Mouse (Mus musculus) lung, postnatal 0 days (tissue): ENCODE measurements around the gene Cd9. TPM values are rescaled to one million over a fixed set of nuclear protein-coding genes. Genes with fewer than 3 reads are reported as not detected.

ENCODE experiments used
- ATAC-seq: fragments of 200-750 bp; cut with Nextera tagmentation; 2 replicates; pipeline ENCODE4 v1.8.0; 2017; ENCODE audit warnings: moderate library complexity
- DNase-seq: peaks from one replicate; pipeline ENCODE4 v3.0.0-alpha.2; 2016; ENCODE audit warnings: low spot score
- H3K27ac ChIP-seq: fragments of 300-500 bp; sonication (generic); 2 replicates; pipeline ENCODE4 v1.5.1; 2014; ENCODE audit warnings: antibody characterized with exemption, mild to moderate bottlenecking, low read length, mixed read lengths
- H3K27me3 ChIP-seq: fragments of 300-500 bp; sonication (generic); replicated peaks from 2 replicates; pipeline ENCODE4 v1.6.1; 2014; ENCODE audit warnings: low read length, mixed read lengths; ENCODE audit not compliant: insufficient read depth
- H3K36me3 ChIP-seq: fragments of 300-500 bp; sonication (generic); 2 replicates; pipeline ENCODE4 v1.6.1; 2014; ENCODE audit warnings: low read length, mixed read lengths; ENCODE audit not compliant: insufficient read depth
- H3K4me1 ChIP-seq: fragments of 300-500 bp; sonication (generic); 2 replicates; pipeline ENCODE4 v1.6.1; 2014; ENCODE audit warnings: antibody characterized with exemption, low read depth, low read length, mixed read lengths; ENCODE audit not compliant: insufficient read depth
- H3K4me2 ChIP-seq: fragments of 300-500 bp; sonication (generic); replicated peaks from 2 replicates; pipeline ENCODE4 v1.6.1; 2014; ENCODE audit warnings: low read depth, mild to moderate bottlenecking, low read length, moderate library complexity, mixed read lengths
- H3K4me3 ChIP-seq: fragments of 300-500 bp; sonication (generic); 2 replicates; pipeline ENCODE4 v1.5.1; 2014; ENCODE audit warnings: low read depth, low read length
- H3K9ac ChIP-seq: fragments of 300-500 bp; sonication (generic); replicated peaks from 2 replicates; pipeline ENCODE4 v1.6.1; 2014; ENCODE audit warnings: low read depth, mild to moderate bottlenecking
- H3K9me3 ChIP-seq: fragments of 300-500 bp; sonication (generic); 2 replicates; pipeline ENCODE4 v1.6.1; 2016; ENCODE audit warnings: low read length, mixed read lengths
- CTCF ChIP-seq: IDR thresholded peaks from 2 replicates; pipeline ENCODE4 v1.5.1; 2016; ENCODE audit warnings: antibody characterized with exemption, mild to moderate bottlenecking
- EP300 ChIP-seq: IDR thresholded peaks from 2 replicates; pipeline ENCODE4 v1.6.1; 2016; ENCODE audit warnings: antibody characterized with exemption, mild to moderate bottlenecking, control low read depth
- WGBS: fragments of 180-500 bp; shearing (Covaris S2); extraction: QIAGEN DNeasy Blood & Tissue Kit; methylation state at CpG from one replicate; pipeline ENCODE4 v1.1.7; 2014; 5-methylcytosine and 5-hydroxymethylcytosine counted together
- polyA plus RNA-seq: library from polyadenylated mRNA; unstranded; fragments of >200 nt; fragmentation: Nextera tagmentation; extraction: Ambion mirVana; gene quantifications from 2 replicates; pipeline ENCODE4 v1.2.1, GENCODE M21; 2015

Gene Cd9
- polyA plus RNA-seq, 1 experiment from 2014 or later: 962 TPM

GRCm38 (mm10) chr6:125442591-125442990 is 52.0 kb downstream of the Cd9 start:
- TF ChIP-seq CTCF (no peak), EP300 (no peak)
- Histone ChIP-seq H3K4me1 (no peaks in the 10 kb centered on the region), H3K4me3 (no peak overlapping the region), H3K9ac (no peak overlapping the region), H3K27me3 (no peaks in the 10 kb centered on the region), H3K4me2 (no peak overlapping the region), H3K27ac (no peak overlapping the region), H3K9me3 (no peaks in the 10 kb centered on the region), H3K36me3 (no peaks in the 10 kb centered on the region)
- ATAC-seq (no peak), DNase-seq (peak; percentile 50)
- WGBS: 57% methylated on average over 10 of the region's 10 CpGs

- H3K4me2 ChIP-seq: no peak overlapping the region
- WGBS: 70% methylated on average over 3 of the region's 3 CpGs
- no peak overlapping the region for H3K9ac ChIP-seq
- H3K4me1 ChIP-seq: no peaks in the 10 kb centered on the region
- H3K36me3 ChIP-seq: no peaks in the 10 kb centered on the region
- ATAC-seq (no peak), DNase-seq (no peak)
- TF ChIP-seq CTCF (no peak), EP300 (no peak)
- no peak overlapping the region for H3K27ac ChIP-seq
- no peaks in the 10 kb centered on the region for H3K27me3 ChIP-seq
- H3K4me3 ChIP-seq: no peak overlapping the region
- no peaks in the 10 kb centered on the region for H3K9me3 ChIP-seq
These were observed 57.8 kb downstream of the Cd9 start for GRCm38 (mm10) chr6:125436753-125437152.

DNA sequence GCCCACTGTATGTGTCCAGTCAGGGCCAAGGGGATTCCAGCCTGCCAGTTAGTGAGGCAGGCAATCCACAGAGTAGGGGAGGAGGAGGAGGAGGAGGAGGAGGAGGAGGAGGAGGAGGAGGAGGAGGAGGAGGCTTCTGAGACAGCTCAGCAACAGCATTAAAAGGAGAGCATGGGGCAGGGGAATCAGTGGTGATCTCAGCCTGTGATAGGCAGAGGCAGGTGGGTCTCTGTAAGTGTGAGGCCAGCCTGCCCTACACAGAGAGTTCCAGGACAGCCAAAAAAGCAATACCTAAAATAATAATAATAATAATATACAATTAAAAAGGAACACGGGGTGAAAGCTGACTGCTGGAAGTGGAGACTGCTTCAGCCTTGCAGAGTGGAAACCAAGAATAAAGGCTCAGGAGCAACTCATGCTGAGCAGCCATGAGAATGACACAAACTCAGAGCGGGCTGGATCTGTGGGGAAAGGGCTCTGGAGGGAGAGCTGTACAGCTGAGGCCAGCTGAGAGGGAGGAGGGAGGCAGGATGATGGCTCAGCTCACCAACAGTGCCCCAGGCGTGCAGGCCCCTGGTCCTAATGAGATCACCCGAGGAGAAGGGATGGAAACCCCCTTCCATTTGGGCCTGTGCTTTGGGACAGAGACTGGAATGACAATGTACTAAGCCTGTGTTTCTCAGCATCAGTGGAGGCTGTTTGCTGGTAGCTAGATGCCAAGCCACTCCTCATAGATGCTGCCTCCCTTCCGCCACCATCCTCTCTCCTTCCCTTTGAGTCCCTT is 59.7 kb downstream of the Cd9 start:
- ATAC-seq: no peak
- Histone ChIP-seq H3K9me3 (no peaks in the 10 kb centered on the region), H3K4me2 (no peak overlapping the region), H3K4me3 (no peak overlapping the region), H3K27ac (no peak overlapping the region), H3K9ac (no peak overlapping the region), H3K36me3 (no peaks in the 10 kb centered on the region), H3K27me3 (no peaks in the 10 kb centered on the region), H3K4me1 (no peaks in the 10 kb centered on the region)
- no peak for DNase-seq
- WGBS: 74% methylated on average over 5 of the region's 5 CpGs
- TF ChIP-seq EP300 (no peak), CTCF (no peak)

DNA sequence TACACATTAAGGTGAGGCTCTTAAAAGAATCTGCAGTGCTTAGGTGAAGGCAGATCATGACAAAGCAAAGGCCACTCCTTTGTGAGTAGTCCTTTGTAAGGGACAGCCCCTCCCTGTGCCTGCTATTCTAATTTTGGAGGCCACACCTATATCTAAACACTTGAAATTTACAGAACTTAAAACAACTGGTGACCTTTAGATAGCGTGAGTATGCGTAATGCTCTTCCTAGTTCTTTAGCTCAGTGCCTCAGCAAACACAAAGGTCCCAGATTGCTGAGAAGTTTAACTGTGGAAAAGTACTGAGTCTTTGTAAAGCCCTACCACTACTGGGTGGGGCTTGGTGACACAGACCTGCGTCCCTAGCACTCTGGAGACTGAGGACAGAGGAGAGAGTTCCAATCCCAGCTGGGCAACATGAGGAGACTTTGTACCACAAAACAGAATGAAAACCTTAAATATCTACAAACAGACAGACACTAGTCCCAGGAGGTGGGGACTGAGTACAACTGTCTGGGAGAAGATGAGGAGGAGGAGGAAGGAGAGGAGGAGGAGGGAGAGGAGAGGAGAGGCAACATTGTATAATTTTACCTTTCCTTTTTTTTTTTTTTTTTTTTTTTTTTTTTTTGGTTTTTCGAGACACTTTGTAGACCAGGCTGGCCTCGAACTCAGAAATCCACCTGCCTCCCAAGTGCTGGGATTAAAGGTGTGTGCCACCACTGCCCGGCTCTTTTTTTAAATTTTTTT is 60.7 kb downstream of the Cd9 start:
- peak; percentile 95 for ATAC-seq
- TF ChIP-seq CTCF (no peak), EP300 (peak; percentile 97)
- Histone ChIP-seq H3K9ac (no peak overlapping the region), H3K36me3 (no peaks in the 10 kb centered on the region), H3K9me3 (no peaks in the 10 kb centered on the region), H3K4me2 (no peak overlapping the region), H3K4me1 (no peaks in the 10 kb centered on the region), H3K4me3 (no peak overlapping the region), H3K27me3 (no peaks in the 10 kb centered on the region), H3K27ac (peak overlapping the region; percentile 66; the same call in 1 of the 2 replicates)
- 54% methylated on average over 6 of the region's 6 CpGs for whole genome bisulfite sequencing
- peak; percentile 96 for DNase-seq

- no peaks in the 10 kb centered on the region for H3K4me1 ChIP-seq
- H3K9me3 ChIP-seq: no peaks in the 10 kb centered on the region
- H3K36me3 ChIP-seq: no peaks in the 10 kb centered on the region
- DNase-seq (no peak), ATAC-seq (no peak)
- H3K27ac ChIP-seq: peak overlapping the region; percentile 66
- no peak overlapping the region for H3K9ac ChIP-seq
- no peak overlapping the region for H3K4me2 ChIP-seq
- no peaks in the 10 kb centered on the region for H3K27me3 ChIP-seq
- TF ChIP-seq EP300 (no peak), CTCF (no peak)
- 53% methylated on average over 3 of the region's 3 CpGs for WGBS
- H3K4me3 ChIP-seq: no peak overlapping the region
These were observed 61.3 kb downstream of the Cd9 start for GRCm38 (mm10) chr6:125433257-125433656.

DNA sequence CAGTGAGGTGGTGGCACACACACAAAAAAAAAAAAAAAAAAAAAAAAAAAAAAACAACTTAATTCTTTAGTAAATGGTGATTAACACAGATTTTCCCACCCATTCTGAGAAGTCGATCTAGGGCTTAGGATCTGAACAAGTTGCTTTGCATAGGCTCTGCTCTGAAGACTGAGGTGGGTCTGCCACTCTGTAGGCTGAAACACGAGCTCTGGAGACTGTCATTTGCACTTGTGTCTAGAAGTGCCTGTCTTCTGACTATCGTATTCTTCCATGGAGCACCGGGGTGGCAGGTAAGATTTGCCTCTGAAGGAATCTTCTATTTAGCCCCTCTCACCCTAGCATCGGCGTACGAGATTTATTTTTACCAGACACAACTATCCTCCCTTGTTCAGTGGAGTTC is 62.1 kb downstream of the Cd9 start:
- no peak for DNase-seq
- H3K9me3 ChIP-seq: no peaks in the 10 kb centered on the region
- no peak overlapping the region for H3K4me3 ChIP-seq
- no peak for ATAC-seq
- H3K36me3 ChIP-seq: no peaks in the 10 kb centered on the region
- no peaks in the 10 kb centered on the region for H3K4me1 ChIP-seq
- WGBS: 71% methylated on average over 7 of the region's 7 CpGs
- H3K9ac ChIP-seq: no peak overlapping the region
- H3K4me2 ChIP-seq: no peak overlapping the region
- no peak for TF ChIP-seq EP300
- no peak overlapping the region for H3K27ac ChIP-seq
- no peaks in the 10 kb centered on the region for H3K27me3 ChIP-seq
